Mouse (Mus musculus) hindbrain, embryonic 10.5 days (tissue): ENCODE data around the gene Zfp512b. TPM values are rescaled to one million over a fixed set of nuclear protein-coding genes. Genes with fewer than 3 reads are reported as not detected.

Experiments
- DNase-seq: peaks from one replicate; pipeline ENCODE4 v3.0.0-alpha.2; 2017; ENCODE audit warnings: low spot score
- H3K27ac ChIP-seq: fragments of 300-500 bp; sonication (generic); 2 replicates; pipeline ENCODE4 v1.5.1; 2016; ENCODE audit warnings: mild to moderate bottlenecking, moderate library complexity
- H3K27me3 ChIP-seq: fragments of 300-500 bp; sonication (generic); 2 replicates; pipeline ENCODE4 v1.6.1; 2016; ENCODE audit warnings: mild to moderate bottlenecking; ENCODE audit not compliant: poor library complexity, insufficient read depth, severe bottlenecking
- H3K36me3 ChIP-seq: fragments of 300-500 bp; sonication (generic); 2 replicates; pipeline ENCODE4 v1.6.1; 2016; ENCODE audit warnings: mild to moderate bottlenecking, moderate library complexity
- H3K4me1 ChIP-seq: fragments of 300-500 bp; sonication (generic); replicated peaks from 2 replicates; pipeline ENCODE4 v1.6.1; 2016; ENCODE audit warnings: mild to moderate bottlenecking
- H3K4me3 ChIP-seq: fragments of 300-500 bp; sonication (generic); 2 replicates; pipeline ENCODE4 v1.5.1; 2016; ENCODE audit warnings: mild to moderate bottlenecking, moderate library complexity
- H3K9me3 ChIP-seq: fragments of 300-500 bp; sonication (generic); 2 replicates; pipeline ENCODE4 v1.6.1; 2016; ENCODE audit warnings: mild to moderate bottlenecking, moderate library complexity
- WGBS: fragments of 180-500 bp; shearing (Covaris S2); methylation state at CpG from one replicate; pipeline ENCODE4 v1.1.7; 2016; 5-methylcytosine and 5-hydroxymethylcytosine counted together
- polyA plus RNA-seq: library from polyadenylated mRNA; unstranded; fragments of >200 nt; fragmentation: Nextera tagmentation; extraction: Ambion mirVana; gene quantifications from 2 replicates; pipeline ENCODE4 v1.2.1, GENCODE M21; 2016

Gene Zfp512b
- polyA plus RNA-seq, 1 experiment from 2014 or later = 45.4 TPM

DNA sequence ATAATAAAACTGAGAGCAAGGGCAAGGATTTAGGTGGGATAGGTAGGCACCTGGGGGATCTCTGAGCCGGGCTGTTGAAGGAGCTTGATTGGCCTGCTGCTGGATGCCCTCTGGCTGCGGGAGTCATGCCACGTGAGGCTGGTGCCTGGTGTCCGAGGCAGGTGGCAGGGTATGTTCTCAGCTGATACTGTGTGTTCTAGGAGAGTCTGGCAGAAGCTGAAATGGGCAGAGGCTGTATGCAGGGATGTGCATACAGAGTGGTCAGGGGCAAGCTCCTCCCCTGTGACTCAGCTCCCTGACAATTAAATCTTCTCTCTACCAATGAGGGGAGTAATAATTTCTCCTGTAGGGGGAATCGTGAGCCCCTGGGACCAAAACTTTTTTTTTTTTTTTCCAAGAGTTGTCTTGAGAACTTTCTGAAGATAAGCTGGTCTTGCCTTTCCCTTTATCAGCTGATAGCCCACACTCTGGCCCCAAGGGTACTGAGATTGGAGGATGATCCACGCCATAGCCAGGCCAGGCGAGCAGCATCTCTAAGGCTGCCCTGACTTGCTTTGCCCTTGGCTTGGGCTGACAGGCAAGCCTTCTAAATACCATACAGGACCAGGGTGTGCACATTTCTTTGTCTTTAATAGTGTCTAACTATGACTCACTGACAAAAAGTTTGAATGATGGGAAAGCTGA lies 4.9 kb upstream of the Zfp512b start:
- 75% methylated on average over 7 of the region's 7 CpGs for WGBS
- DNase-seq = no peak
- peaks cover 6% of the 10 kb centered on the region; the same call in 1 of the 2 replicates for H3K27me3 ChIP-seq
- peaks cover 54% of the 10 kb centered on the region for H3K4me1 ChIP-seq
- H3K36me3 ChIP-seq = peaks cover 15% of the 10 kb centered on the region
- H3K4me3 ChIP-seq = peak overlapping the region; percentile 86; the same call in 1 of the 2 replicates
- H3K9me3 ChIP-seq = no peaks in the 10 kb centered on the region
- H3K27ac ChIP-seq = no peak overlapping the region

DNA sequence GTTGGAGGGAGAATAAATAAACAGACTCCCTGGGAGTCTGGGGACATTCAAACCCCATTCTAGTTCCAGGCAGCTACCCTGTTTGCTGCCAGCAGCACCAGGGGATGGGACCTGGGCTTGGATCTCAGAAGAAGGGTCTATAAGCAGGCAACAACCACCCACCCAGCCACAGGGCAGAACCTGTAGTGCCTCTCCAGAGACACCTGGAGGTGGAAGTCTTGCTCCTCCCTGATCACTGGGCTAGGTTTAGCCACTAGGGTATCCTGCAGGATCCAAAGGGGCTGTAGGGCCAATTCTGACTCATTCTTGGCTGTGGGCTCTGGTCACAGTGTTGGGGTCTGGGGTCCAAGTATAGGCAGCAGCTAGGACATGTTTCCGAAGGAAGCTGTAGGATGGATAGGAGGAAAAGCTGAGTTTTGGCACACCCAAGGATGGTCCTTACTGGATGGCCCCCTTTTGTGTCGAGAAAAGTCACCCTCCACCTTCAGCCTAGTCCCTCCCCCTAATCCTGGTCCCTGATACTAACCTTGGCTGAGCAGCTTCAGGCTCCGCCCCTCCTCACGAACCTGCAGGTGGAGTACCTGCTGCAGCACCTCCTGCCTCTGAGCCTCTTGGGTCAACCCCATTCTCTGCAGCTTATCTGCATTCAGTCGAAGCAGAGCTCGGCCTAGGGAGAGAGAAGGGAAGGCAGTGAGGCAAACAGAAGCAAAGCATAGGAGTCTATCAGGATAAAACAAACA lies 3.8 kb upstream of the Zfp512b start:
- 52% methylated on average over 6 of the region's 6 CpGs for WGBS
- H3K27me3 ChIP-seq = peaks cover 6% of the 10 kb centered on the region; the same call in 1 of the 2 replicates
- peaks cover 15% of the 10 kb centered on the region for H3K36me3 ChIP-seq
- peaks cover 55% of the 10 kb centered on the region for H3K4me1 ChIP-seq
- DNase-seq = no peak
- H3K9me3 ChIP-seq = no peaks in the 10 kb centered on the region
- H3K4me3 ChIP-seq = no peak overlapping the region
- no peak overlapping the region for H3K27ac ChIP-seq

- Histone ChIP-seq H3K4me1 (peaks cover 57% of the 10 kb centered on the region), H3K36me3 (peaks cover 23% of the 10 kb centered on the region), H3K4me3 (no peak overlapping the region), H3K9me3 (no peaks in the 10 kb centered on the region), H3K27me3 (peaks cover 5% of the 10 kb centered on the region; the same call in 1 of the 2 replicates), H3K27ac (no peak overlapping the region)
- no peak for DNase-seq
- WGBS = 80% methylated on average over 4 of the region's 4 CpGs
Measured at GRCm38 (mm10) chr2:181594946-181595696, 2.5 kb upstream of the Zfp512b start.

GRCm38 (mm10) chr2:181593937-181594336 lies 1.3 kb upstream of the Zfp512b start:
- Histone ChIP-seq H3K36me3 (peaks cover 35% of the 10 kb centered on the region), H3K9me3 (no peaks in the 10 kb centered on the region), H3K4me3 (no peak overlapping the region), H3K27me3 (no peaks in the 10 kb centered on the region), H3K27ac (no peak overlapping the region), H3K4me1 (peaks cover 48% of the 10 kb centered on the region)
- DNase-seq = no peak

- DNase-seq = no peak
- H3K27me3 ChIP-seq = no peaks in the 10 kb centered on the region
- WGBS = 11% methylated on average over 6 of the region's 6 CpGs
- H3K4me1 ChIP-seq = peaks cover 39% of the 10 kb centered on the region
- no peaks in the 10 kb centered on the region for H3K9me3 ChIP-seq
- peak overlapping the region; percentile 96 for H3K27ac ChIP-seq
- peak overlapping the region; percentile 88 for H3K4me3 ChIP-seq
- H3K36me3 ChIP-seq = peaks cover 44% of the 10 kb centered on the region
Measured at GRCm38 (mm10) chr2:181593042-181593421, 429 bp upstream of the Zfp512b start.

DNA sequence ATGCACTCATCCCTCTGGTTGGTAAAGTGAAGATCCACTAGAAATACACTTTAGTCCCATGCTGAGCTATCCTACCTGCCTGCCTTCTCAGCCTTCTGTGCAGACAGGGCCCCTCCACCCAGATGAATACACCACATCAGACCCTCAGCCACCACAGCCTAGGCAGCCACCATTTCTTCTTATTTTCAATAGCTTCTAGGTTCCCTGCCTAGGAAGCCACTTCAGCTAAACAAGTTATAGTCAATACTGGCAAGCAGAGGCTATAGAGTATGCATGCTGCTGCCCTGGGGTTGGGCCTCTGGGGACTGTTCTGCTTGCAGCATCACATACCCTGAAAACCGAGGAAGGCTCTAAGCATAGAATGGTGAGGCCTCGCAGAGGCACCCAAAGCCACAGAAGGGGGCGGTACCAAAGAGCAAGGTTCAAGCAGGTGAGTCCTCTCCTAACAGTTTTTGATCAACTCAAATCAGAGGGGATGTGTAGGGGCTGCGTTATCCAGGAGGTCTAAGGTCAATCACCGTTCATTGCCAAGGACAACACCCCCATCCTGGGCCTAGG lies 996 bp downstream of the Zfp512b start, which contains the start of gene Prpf6:
Prpf6 (plus strand) TSS at position 341 of the 558 bp plus-strand sequence.
- Histone ChIP-seq H3K27me3 (no peaks in the 10 kb centered on the region), H3K9me3 (no peaks in the 10 kb centered on the region), H3K4me3 (peak within 1 kb of the TSS; percentile 88), H3K4me1 (peaks cover 29% of the 10 kb centered on the region), H3K36me3 (peaks cover 58% of the 10 kb centered on the region), H3K27ac (peak within 1 kb of the TSS; percentile 96)
- DNase-seq = no peak
- 13% methylated on average over 5 of the region's 5 CpGs for WGBS

- H3K4me3 ChIP-seq = no peak overlapping the region
- peaks cover 58% of the 10 kb centered on the region for H3K36me3 ChIP-seq
- H3K27me3 ChIP-seq = no peaks in the 10 kb centered on the region
- DNase-seq = no peak
- peaks cover 29% of the 10 kb centered on the region for H3K4me1 ChIP-seq
- H3K9me3 ChIP-seq = no peaks in the 10 kb centered on the region
- WGBS = 94% methylated on average over 5 of the region's 5 CpGs
- no peak overlapping the region for H3K27ac ChIP-seq
Measured at GRCm38 (mm10) chr2:181590471-181590870, 2.1 kb downstream of the Zfp512b start.

DNA sequence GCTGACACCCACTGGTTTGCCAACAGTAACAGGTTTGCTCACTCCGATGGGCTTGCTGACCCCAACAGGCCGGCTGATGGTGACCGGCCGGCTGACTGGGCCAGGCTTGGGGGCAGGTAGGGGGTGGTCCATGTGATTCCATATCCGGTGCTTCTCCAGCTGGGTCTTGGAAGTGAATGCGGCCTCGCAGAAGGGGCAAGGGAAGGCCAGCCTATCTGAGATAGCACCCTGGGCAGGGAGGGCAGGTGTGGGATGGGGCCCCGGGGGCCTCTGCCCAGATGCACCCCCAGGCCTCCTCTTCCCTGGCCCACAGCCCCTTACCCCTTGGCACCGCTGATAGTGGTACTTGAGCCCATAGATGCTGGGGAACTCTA lies 2.9 kb downstream of the Zfp512b start:
- Histone ChIP-seq H3K27ac (no peak overlapping the region), H3K9me3 (no peaks in the 10 kb centered on the region), H3K27me3 (no peaks in the 10 kb centered on the region), H3K4me1 (peaks cover 29% of the 10 kb centered on the region), H3K4me3 (no peak overlapping the region), H3K36me3 (peaks cover 62% of the 10 kb centered on the region)
- WGBS = 97% methylated on average over 9 of the region's 9 CpGs
- no peak for DNase-seq

GRCm38 (mm10) chr2:181589011-181589731 lies 3.4 kb downstream of the Zfp512b start:
- Histone ChIP-seq H3K9me3 (no peaks in the 10 kb centered on the region), H3K27me3 (no peaks in the 10 kb centered on the region), H3K27ac (no peak overlapping the region), H3K4me3 (no peak overlapping the region), H3K4me1 (peaks cover 29% of the 10 kb centered on the region), H3K36me3 (peaks cover 67% of the 10 kb centered on the region)
- DNase-seq = no peak
- 93% methylated on average over 10 of the region's 10 CpGs for WGBS

GRCm38 (mm10) chr2:181588229-181588780 lies 4.3 kb downstream of the Zfp512b start:
- Histone ChIP-seq H3K36me3 (peaks cover 75% of the 10 kb centered on the region), H3K27ac (no peak overlapping the region), H3K4me3 (no peak overlapping the region), H3K27me3 (no peaks in the 10 kb centered on the region), H3K4me1 (peaks cover 27% of the 10 kb centered on the region), H3K9me3 (no peaks in the 10 kb centered on the region)
- WGBS = 92% methylated on average over 11 of the region's 11 CpGs
- no peak for DNase-seq

DNA sequence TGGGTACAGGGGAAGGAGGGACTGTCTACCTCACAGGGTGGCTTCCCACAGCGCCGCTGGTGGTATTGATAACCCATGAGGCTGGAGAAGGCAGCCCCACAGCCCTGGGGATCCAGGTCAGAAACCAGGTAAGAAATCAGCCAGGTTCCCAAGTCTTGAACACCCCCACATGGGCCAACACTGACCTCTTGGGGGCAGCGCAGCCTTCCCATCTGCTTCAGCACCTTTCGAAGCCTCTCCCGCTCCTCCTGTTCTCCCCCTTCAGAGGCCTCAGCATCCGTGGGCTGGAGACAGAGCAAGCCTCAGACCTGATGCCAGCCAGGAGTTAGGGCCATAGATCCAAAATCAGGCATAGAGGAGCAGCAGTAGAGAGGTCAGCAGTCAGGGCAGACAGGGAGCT lies 4.8 kb downstream of the Zfp512b start:
- no peak for DNase-seq
- Histone ChIP-seq H3K36me3 (peaks cover 75% of the 10 kb centered on the region), H3K4me3 (no peak overlapping the region), H3K9me3 (no peaks in the 10 kb centered on the region), H3K27me3 (no peaks in the 10 kb centered on the region), H3K4me1 (peaks cover 22% of the 10 kb centered on the region), H3K27ac (no peak overlapping the region)
- 88% methylated on average over 6 of the region's 6 CpGs for WGBS

GRCm38 (mm10) chr2:181586124-181586523 lies 6.5 kb downstream of the Zfp512b start:
- Histone ChIP-seq H3K4me1 (peaks cover 19% of the 10 kb centered on the region), H3K36me3 (peaks cover 75% of the 10 kb centered on the region), H3K27me3 (no peaks in the 10 kb centered on the region), H3K27ac (no peak overlapping the region), H3K9me3 (no peaks in the 10 kb centered on the region), H3K4me3 (no peak overlapping the region)
- no peak for DNase-seq
- 90% methylated on average over 3 of the region's 3 CpGs for WGBS
